10 mouse cellular contexts compared by ENCODE assay signal in genomic region chr6:83070311-83071219, GRCm38 (mm10). TPM values are rescaled to one million over a fixed set of nuclear protein-coding genes. Genes with fewer than 3 reads are reported as not detected.
DNase-seq lines count a peak whose midpoint lies in the region; ATAC-seq and TF ChIP-seq lines count a peak whose summit lies in the region.
"Had no signal": no experiment of that assay in that cellular context is flagged by ENCODE, and none has a peak within 500 bp of the region (broad histone marks: within the 10 kb centered on the region; RNA-seq: fewer than 3 reads in every experiment).

No protein-coding gene starts in this region.

- no peak for TF ChIP-seq CTCF in gastrocnemius, adult 2 months (IDR thresholded peaks at IDR 0.05)

- no peak for ATAC-seq in heart, embryonic 13.5 days (ENCODE audit: extremely low read depth, insufficient number of reproducible peaks, low FRiP score, low TSS enrichment)
- no peak for ATAC-seq in limb, embryonic 15.5 days (ENCODE audit: insufficient number of reproducible peaks, low FRiP score, low TSS enrichment, low read depth)
- ATAC-seq: Patski had no signal

- no peaks in the 10 kb centered on the region for H3K36me3 ChIP-seq in heart, embryonic 13.5 days
- H3K36me3 ChIP-seq in limb, embryonic 15.5 days: no peaks in the 10 kb centered on the region
- H3K36me3 ChIP-seq: hindbrain, embryonic 15.5 days had no signal

- no peaks in the 10 kb centered on the region for H3K9me3 ChIP-seq in heart, embryonic 13.5 days
- no peaks in the 10 kb centered on the region for H3K9me3 ChIP-seq in limb, embryonic 15.5 days
- H3K9me3 ChIP-seq: hindbrain, embryonic 15.5 days had no signal

- no peak for DNase-seq in gastrocnemius, adult 2 months
- no peak for DNase-seq in gastrocnemius, postnatal 14 days
- DNase-seq in thymus, postnatal 25 days: peak; percentile 40
- no peak for DNase-seq in thymus, postnatal 10 days (ENCODE audit: low spot score in 2 of 2)
- DNase-seq in retina, postnatal 1 day: peak; percentile 60
- DNase-seq in left cerebral cortex, postnatal 14 days (ENCODE audit: low spot score in 2 of 2): no peak

- H3K9ac ChIP-seq in heart, embryonic 13.5 days: no peak overlapping the region
- no peak overlapping the region for H3K9ac ChIP-seq in limb, embryonic 15.5 days
- H3K9ac ChIP-seq: hindbrain, embryonic 15.5 days had no signal

- peak overlapping the region; percentile 47 for H3K4me3 ChIP-seq in gastrocnemius, adult 2 months
- peak overlapping the region; percentile 43 for H3K4me3 ChIP-seq in heart, embryonic 13.5 days
- H3K4me3 ChIP-seq in limb, embryonic 15.5 days: peak overlapping the region; percentile 25
- H3K4me3 ChIP-seq: hindbrain, embryonic 15.5 days had no signal

- H3K4me2 ChIP-seq in heart, embryonic 13.5 days: peak overlapping the region; percentile 47
- peak overlapping the region; percentile 36 for H3K4me2 ChIP-seq in limb, embryonic 15.5 days
- H3K4me2 ChIP-seq: hindbrain, embryonic 15.5 days had no signal

- H3K27me3 ChIP-seq in heart, embryonic 13.5 days (replicated peaks): peaks cover 100% of the 10 kb centered on the region
- peaks cover 99% of the 10 kb centered on the region for H3K27me3 ChIP-seq in limb, embryonic 15.5 days

- intact Hi-C loops in gastrocnemius, adult 2 months (cut with DNase I): no loop called here
- intact Hi-C loops in gastrocnemius, postnatal 14 days (cut with DNase I; ENCODE audit: low total_unique reads): no loop called here
- intact Hi-C loops in left cerebral cortex, postnatal 14 days (cut with DNase I): no loop called here

- under 1% methylated on average over 55 of the region's 58 CpGs for WGBS in heart, embryonic 13.5 days
- WGBS in limb, embryonic 15.5 days: 1% methylated on average over 57 of the region's 58 CpGs

- H3K27ac ChIP-seq in gastrocnemius, adult 2 months: no peak overlapping the region
- no peak overlapping the region for H3K27ac ChIP-seq in heart, embryonic 13.5 days (replicated peaks)
- no peak overlapping the region for H3K27ac ChIP-seq in limb, embryonic 15.5 days
- H3K27ac ChIP-seq: hindbrain, embryonic 15.5 days had no signal

- H3K4me1 ChIP-seq in heart, embryonic 13.5 days: peaks cover 28% of the 10 kb centered on the region
- H3K4me1 ChIP-seq in limb, embryonic 15.5 days: peaks cover 32% of the 10 kb centered on the region

RNA-seq across cellular contexts. Expression of gene Tlx2, which starts 0.5 kb away (rescaled TPM):
- total RNA-seq in gastrocnemius, adult 2 months (2021): not detected
- total RNA-seq in gastrocnemius, postnatal 14 days (2021): not detected
- 0.23 and 1.0 TPM in 2 replicates for polyA plus RNA-seq in heart, embryonic 13.5 days (2015; fragmentation: Nextera tagmentation; extraction: Ambion mirVana)
- polyA plus RNA-seq in limb, embryonic 15.5 days (2015; fragmentation: Nextera tagmentation; extraction: Ambion mirVana): not detected in 2 replicates
- not detected for total RNA-seq in left cerebral cortex, postnatal 14 days (2021)
- polyA plus RNA-seq: hindbrain, embryonic 15.5 days had no signal

RNA-seq across cellular contexts. Expression of gene Pcgf1, which starts 7.1 kb away (rescaled TPM):
- 1 to 10 TPM; 8.2 to 8.7 TPM for total RNA-seq in gastrocnemius, adult 2 months (2021)
- total RNA-seq in gastrocnemius, postnatal 14 days (2021): 1 to 10 TPM; 6.8 to 7.0 TPM
- 14.8 and 19.5 TPM in 2 replicates for polyA plus RNA-seq in heart, embryonic 13.5 days (2015; fragmentation: Nextera tagmentation; extraction: Ambion mirVana)
- 29.2 and 31.9 TPM in 2 replicates for polyA plus RNA-seq in limb, embryonic 15.5 days (2015; fragmentation: Nextera tagmentation; extraction: Ambion mirVana)
- total RNA-seq in left cerebral cortex, postnatal 14 days (2021): 10 to 100 TPM; 21.9 to 24.3 TPM

RNA-seq across cellular contexts. Expression of gene Dqx1, which starts 12.9 kb away (rescaled TPM):
- 1 to 10 TPM in 1 of 2 experiments, under 1 TPM in 1; 0.20 to 1.1 TPM for total RNA-seq in gastrocnemius, adult 2 months (2021)
- total RNA-seq in gastrocnemius, postnatal 14 days (2021): under 1 TPM; 0.27 to 0.35 TPM
- polyA plus RNA-seq in heart, embryonic 13.5 days (2015; fragmentation: Nextera tagmentation; extraction: Ambion mirVana): 0.41 and 0.62 TPM in 2 replicates
- polyA plus RNA-seq in limb, embryonic 15.5 days (2015; fragmentation: Nextera tagmentation; extraction: Ambion mirVana): 0.57 and 1.3 TPM in 2 replicates
- under 1 TPM; 0.44 to 0.79 TPM for total RNA-seq in left cerebral cortex, postnatal 14 days (2021)

RNA-seq across cellular contexts. Expression of gene Htra2, which starts 15.5 kb away (rescaled TPM):
- 10 to 100 TPM; 14.1 to 21.5 TPM for total RNA-seq in gastrocnemius, adult 2 months (2021)
- 10 to 100 TPM; 20.0 to 21.7 TPM for total RNA-seq in gastrocnemius, postnatal 14 days (2021)
- 80.2 and 94.2 TPM in 2 replicates for polyA plus RNA-seq in heart, embryonic 13.5 days (2015; fragmentation: Nextera tagmentation; extraction: Ambion mirVana)
- 64.6 and 70.6 TPM in 2 replicates for polyA plus RNA-seq in limb, embryonic 15.5 days (2015; fragmentation: Nextera tagmentation; extraction: Ambion mirVana)
- 10 to 100 TPM; 52.2 to 57.5 TPM for total RNA-seq in left cerebral cortex, postnatal 14 days (2021)

RNA-seq across cellular contexts. Expression of gene Lbx2, which starts 15.6 kb away (rescaled TPM):
- under 1 TPM in 1 of 2 experiments, not detected in 1; 0.31 TPM for total RNA-seq in gastrocnemius, adult 2 months (2021)
- under 1 TPM in 1 of 2 experiments, not detected in 1; 0.49 TPM for total RNA-seq in gastrocnemius, postnatal 14 days (2021)
- 0.20 TPM in 1 of 2 replicates, not detected in the other for polyA plus RNA-seq in heart, embryonic 13.5 days (2015; fragmentation: Nextera tagmentation; extraction: Ambion mirVana)
- polyA plus RNA-seq in limb, embryonic 15.5 days (2015; fragmentation: Nextera tagmentation; extraction: Ambion mirVana): 0.41 and 0.50 TPM in 2 replicates
- total RNA-seq in left cerebral cortex, postnatal 14 days (2021): under 1 TPM in 1 of 2 experiments, not detected in 1; 0.46 TPM
- polyA plus RNA-seq: hindbrain, embryonic 15.5 days had no signal

Comparison
In these comparisons a context has a peak if more than half of its experiments do, and no peak if none do; other contexts are left out.
1. DNase-seq: peak in thymus, postnatal 25 days (single experiment) and retina, postnatal 1 day (single experiment); none in gastrocnemius, adult 2 months (single experiment), gastrocnemius, postnatal 14 days (single experiment), thymus, postnatal 10 days (0 of 2) and left cerebral cortex, postnatal 14 days (0 of 2).
2. Peak in every context shown above with its lines, with median percentiles within 50 percentile points of each other: H3K4me3 ChIP-seq.